Mouse (Mus musculus) heart, postnatal 0 days (tissue): ENCODE results near the gene Filip1. TPM values are rescaled to one million over a fixed set of nuclear protein-coding genes. Genes with fewer than 3 reads are reported as not detected.

Source experiments
- ATAC-seq: fragments of 200-750 bp; cut with Nextera tagmentation; 2 replicates; pipeline ENCODE4 v1.8.0; 2017; ENCODE audit warnings: low read depth, moderate number of reproducible peaks, moderate library complexity; ENCODE audit not compliant: insufficient read depth
- DNase-seq: peaks from one replicate; pipeline ENCODE4 v3.0.0-alpha.2; 2016; ENCODE audit warnings: low spot score
- H3K27ac ChIP-seq: fragments of 300-500 bp; sonication (generic); 2 replicates; pipeline ENCODE4 v1.5.1; 2014; ENCODE audit warnings: low read depth, mild to moderate bottlenecking
- H3K27me3 ChIP-seq: fragments of 300-500 bp; sonication (generic); 2 replicates; pipeline ENCODE4 v1.6.1; 2014; ENCODE audit warnings: low read length, mixed read lengths; ENCODE audit not compliant: control insufficient read depth, insufficient read depth
- H3K36me3 ChIP-seq: fragments of 300-500 bp; sonication (generic); replicated peaks from 2 replicates; pipeline ENCODE4 v1.6.1; 2014; ENCODE audit warnings: low read length, mixed read lengths; ENCODE audit not compliant: control insufficient read depth, insufficient read depth
- H3K4me1 ChIP-seq: fragments of 300-500 bp; sonication (generic); 2 replicates; pipeline ENCODE4 v1.6.1; 2014; ENCODE audit warnings: antibody characterized with exemption; ENCODE audit not compliant: control insufficient read depth, insufficient read depth
- H3K4me2 ChIP-seq: fragments of 300-500 bp; sonication (generic); 2 replicates; pipeline ENCODE4 v1.6.1; 2014; ENCODE audit warnings: low read depth, mild to moderate bottlenecking, low read length, moderate library complexity
- H3K4me3 ChIP-seq: fragments of 300-500 bp; sonication (generic); 2 replicates; pipeline ENCODE4 v1.5.1; 2014; ENCODE audit warnings: low read depth, low read length
- H3K9ac ChIP-seq: fragments of 300-500 bp; sonication (generic); replicated peaks from 2 replicates; pipeline ENCODE4 v1.6.1; 2014; ENCODE audit warnings: low read depth, low read length, mixed read lengths
- H3K9me3 ChIP-seq: fragments of 300-500 bp; sonication (generic); replicated peaks from 2 replicates; pipeline ENCODE4 v1.6.1; 2016; ENCODE audit warnings: low read length; ENCODE audit not compliant: control insufficient read depth
- CTCF ChIP-seq: IDR thresholded peaks from 2 replicates; pipeline ENCODE4 v1.5.1; 2016; ENCODE audit warnings: antibody characterized with exemption, control low read depth, low read depth
- EP300 ChIP-seq: IDR thresholded peaks from 2 replicates; pipeline ENCODE4 v1.6.1; 2016; ENCODE audit warnings: antibody characterized with exemption, low read depth
- WGBS: fragments of 180-500 bp; shearing (Covaris S2); extraction: QIAGEN DNeasy Blood & Tissue Kit; methylation state at CpG from one replicate; pipeline ENCODE4 v1.1.7; 2014; 5-methylcytosine and 5-hydroxymethylcytosine counted together
- polyA plus RNA-seq: library from polyadenylated mRNA; unstranded; fragments of >200 nt; fragmentation: Nextera tagmentation; extraction: Ambion mirVana; gene quantifications from 2 replicates; pipeline ENCODE4 v1.2.1, GENCODE M21; 2015
- total RNA-seq: library from RNA; depleted of rRNA; stranded (reverse); fragments of >200 nt; gene quantifications from 2 replicates; pipeline ENCODE4 v1.2.3, GENCODE M21; 2014; ENCODE audit warnings: low replicate concordance

The Filip1 gene
- total and polyA plus RNA-seq, 2 experiments from 2014 or later, result 27.4 to 39.0 TPM

GRCm38 (mm10) chr9:79925950-79926349 is 86.7 kb downstream of the Filip1 start:
- peaks cover 36% of the 10 kb centered on the region for H3K4me1 ChIP-seq
- H3K36me3 ChIP-seq, result no peaks in the 10 kb centered on the region
- no peak overlapping the region for H3K4me2 ChIP-seq
- DNase-seq (no peak), ATAC-seq (no peak)
- no peak for TF ChIP-seq EP300
- no peak for TF ChIP-seq CTCF
- no peak overlapping the region for H3K9ac ChIP-seq
- H3K27ac ChIP-seq, result peak overlapping the region; percentile 84
- H3K27me3 ChIP-seq, result no peaks in the 10 kb centered on the region
- H3K9me3 ChIP-seq, result no peaks in the 10 kb centered on the region
- 78% methylated on average over 4 of the region's 4 CpGs for WGBS
- no peak overlapping the region for H3K4me3 ChIP-seq

DNA sequence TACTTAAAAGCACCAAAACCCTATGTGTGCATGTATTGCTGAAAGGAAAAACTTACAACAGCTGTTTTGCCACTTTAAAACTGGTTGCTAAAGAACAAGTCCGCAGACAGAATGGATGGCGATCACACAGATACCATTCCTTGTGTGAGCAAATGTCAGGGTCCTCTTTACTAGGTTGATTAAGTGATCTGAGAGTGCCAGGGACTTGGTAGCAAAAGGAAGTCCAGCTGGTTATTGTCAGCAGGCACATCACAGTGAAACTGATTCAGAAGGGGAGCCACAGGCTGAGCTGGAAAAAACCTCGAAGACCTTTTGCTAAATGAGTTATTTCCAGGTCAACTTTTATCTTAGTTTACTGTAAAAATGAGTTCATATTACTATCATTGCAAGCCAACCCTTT is 89.4 kb downstream of the Filip1 start:
- no peak for ATAC-seq
- no peak for DNase-seq
- Histone ChIP-seq H3K9me3 (no peaks in the 10 kb centered on the region), H3K4me2 (no peak overlapping the region), H3K36me3 (no peaks in the 10 kb centered on the region), H3K4me1 (peaks cover 60% of the 10 kb centered on the region), H3K27me3 (no peaks in the 10 kb centered on the region), H3K27ac (peak overlapping the region; percentile 34), H3K4me3 (no peak overlapping the region), H3K9ac (no peak overlapping the region)
- TF ChIP-seq CTCF (no peak), EP300 (no peak)
- 43% methylated on average over 3 of the region's 3 CpGs for WGBS

DNA sequence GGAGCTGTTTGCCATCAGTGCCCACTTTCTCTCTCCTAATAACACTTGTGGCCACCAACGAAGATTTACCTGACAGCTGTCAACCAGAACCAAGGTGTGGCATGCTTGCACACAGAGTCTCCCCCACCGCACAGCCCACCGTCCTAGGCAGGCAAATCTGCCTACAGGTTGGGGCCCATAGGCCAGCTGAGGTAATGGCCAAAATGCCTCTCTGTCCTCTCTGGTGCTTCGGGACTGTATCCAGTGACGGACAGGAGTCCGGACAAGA is 90.2 kb downstream of the Filip1 start:
- WGBS, result 55% methylated on average over 6 of the region's 6 CpGs
- Histone ChIP-seq H3K36me3 (no peaks in the 10 kb centered on the region), H3K27me3 (no peaks in the 10 kb centered on the region), H3K9me3 (no peaks in the 10 kb centered on the region), H3K9ac (no peak overlapping the region), H3K4me2 (0 out of 2 replicates have a peak overlapping the region, but pooled peaks have one; percentile 7), H3K27ac (peak overlapping the region; percentile 51), H3K4me3 (no peak overlapping the region), H3K4me1 (peaks cover 60% of the 10 kb centered on the region)
- DNase-seq, result no peak
- no peak for TF ChIP-seq EP300
- TF ChIP-seq CTCF, result no peak
- no peak for ATAC-seq

GRCm38 (mm10) chr9:79921701-79922492 is 90.8 kb downstream of the Filip1 start:
- no peak overlapping the region for H3K9ac ChIP-seq
- H3K27ac ChIP-seq, result peak overlapping the region; percentile 51
- H3K4me1 ChIP-seq, result peaks cover 57% of the 10 kb centered on the region
- WGBS, result 19% methylated on average over 10 of the region's 10 CpGs
- no peaks in the 10 kb centered on the region for H3K27me3 ChIP-seq
- no peaks in the 10 kb centered on the region for H3K36me3 ChIP-seq
- peak; percentile 61 for DNase-seq
- no peaks in the 10 kb centered on the region for H3K9me3 ChIP-seq
- H3K4me2 ChIP-seq, result peak overlapping the region; percentile 7
- no peak for ATAC-seq
- no peak overlapping the region for H3K4me3 ChIP-seq
- TF ChIP-seq CTCF, result no peak
- no peak for TF ChIP-seq EP300

- H3K9ac ChIP-seq, result peak overlapping the region; percentile 46
- H3K4me3 ChIP-seq, result no peak overlapping the region
- no peaks in the 10 kb centered on the region for H3K9me3 ChIP-seq
- peaks cover 5% of the 10 kb centered on the region; the same call in 1 of the 2 replicates for H3K36me3 ChIP-seq
- TF ChIP-seq CTCF (no peak), EP300 (no peak)
- H3K27me3 ChIP-seq, result no peaks in the 10 kb centered on the region
- H3K4me2 ChIP-seq, result peak overlapping the region; percentile 56
- WGBS, result 29% methylated on average over 5 of the region's 5 CpGs
- H3K27ac ChIP-seq, result peak overlapping the region; percentile 94
- ATAC-seq, result no peak
- DNase-seq, result no peak
- peaks cover 45% of the 10 kb centered on the region for H3K4me1 ChIP-seq
Observed at GRCm38 (mm10) chr9:79920540-79920933, 92.1 kb downstream of the Filip1 start.
